Mouse (Mus musculus) liver, embryonic 11.5 days (tissue): Measurements from ENCODE around the gene Kcnq1. TPM values are rescaled to one million over a fixed set of nuclear protein-coding genes. Genes with fewer than 3 reads are reported as not detected.

Experiments
- ATAC-seq: fragments of 200-750 bp; cut with Nextera tagmentation; replicated peaks from 2 replicates; pipeline ENCODE4 v1.8.0; 2017; ENCODE audit warnings: moderate number of reproducible peaks, mild to moderate bottlenecking, moderate TSS enrichment, moderate library complexity; ENCODE audit not compliant: low FRiP score
- DNase-seq: peaks from one replicate; pipeline ENCODE4 v3.0.0-alpha.2; 2017; ENCODE audit warnings: low spot score
- H3K27ac ChIP-seq: fragments of 300-500 bp; sonication (generic); 2 replicates; pipeline ENCODE4 v1.5.1; 2014; ENCODE audit warnings: mild to moderate bottlenecking, low read depth, low read length, control low read depth
- H3K27me3 ChIP-seq: fragments of 300-500 bp; sonication (generic); replicated peaks from 2 replicates; pipeline ENCODE4 v1.6.1; 2014; ENCODE audit warnings: low read length, mixed read lengths; ENCODE audit not compliant: control insufficient read depth, insufficient read depth
- H3K36me3 ChIP-seq: fragments of 300-500 bp; sonication (generic); 2 replicates; pipeline ENCODE4 v1.6.1; 2014; ENCODE audit warnings: mild to moderate bottlenecking, low read length, moderate library complexity, mixed read lengths; ENCODE audit not compliant: control insufficient read depth, insufficient read depth
- H3K4me1 ChIP-seq: fragments of 300-500 bp; sonication (generic); replicated peaks from 2 replicates; pipeline ENCODE4 v1.6.1; 2014; ENCODE audit warnings: low read length, mixed read lengths; ENCODE audit not compliant: control insufficient read depth, insufficient read depth
- H3K4me2 ChIP-seq: fragments of 300-500 bp; sonication (generic); 2 replicates; pipeline ENCODE4 v1.6.1; 2014; ENCODE audit warnings: mild to moderate bottlenecking, control low read depth, moderate library complexity
- H3K4me3 ChIP-seq: fragments of 300-500 bp; sonication (generic); 2 replicates; pipeline ENCODE4 v1.5.1; 2014; ENCODE audit warnings: low read depth, low read length, control low read depth
- H3K9ac ChIP-seq: fragments of 300-500 bp; sonication (generic); 2 replicates; pipeline ENCODE4 v1.6.1; 2014; ENCODE audit warnings: low read depth, low read length, control low read depth
- H3K9me3 ChIP-seq: fragments of 300-500 bp; sonication (generic); 2 replicates; pipeline ENCODE4 v1.6.1; 2016; ENCODE audit warnings: low read length, inconsistent platforms, mixed read lengths; ENCODE audit not compliant: control insufficient read depth
- WGBS: fragments of 180-500 bp; shearing (Covaris S2); extraction: QIAGEN DNeasy Blood & Tissue Kit; methylation state at CpG from one replicate; pipeline ENCODE4 v1.1.7; 2014; 5-methylcytosine and 5-hydroxymethylcytosine counted together
- polyA plus RNA-seq: library from polyadenylated mRNA; unstranded; fragments of >200 nt; fragmentation: Nextera tagmentation; extraction: Ambion mirVana; gene quantifications from 2 replicates; pipeline ENCODE4 v1.2.1, GENCODE M21; 2014

Kcnq1 gene
- polyA plus RNA-seq, 1 experiment from 2014 or later: 0.59 TPM

GRCm38 (mm10) chr7:143375945-143376344 lies 269.8 kb downstream of the Kcnq1 start:
- ATAC-seq (no peak), DNase-seq (no peak)
- Histone ChIP-seq H3K9me3 (no peaks in the 10 kb centered on the region), H3K4me1 (0 out of 2 replicates have a peak, but pooled peaks cover 2% of the 10 kb centered on the region), H3K9ac (no peak overlapping the region), H3K27ac (no peak overlapping the region), H3K36me3 (no peaks in the 10 kb centered on the region), H3K4me3 (no peak overlapping the region), H3K4me2 (no peak overlapping the region), H3K27me3 (peaks cover 4% of the 10 kb centered on the region; the same call in 1 of the 2 replicates)
- 88% methylated on average over 16 of the region's 16 CpGs for WGBS

GRCm38 (mm10) chr7:143380466-143381073 lies 274.4 kb downstream of the Kcnq1 start:
- Histone ChIP-seq H3K9ac (no peak overlapping the region), H3K27ac (no peak overlapping the region)

GRCm38 (mm10) chr7:143386632-143387031 lies 280.5 kb downstream of the Kcnq1 start:
- Histone ChIP-seq H3K9ac (no peak overlapping the region), H3K27ac (no peak overlapping the region), H3K36me3 (no peaks in the 10 kb centered on the region), H3K4me3 (no peak overlapping the region), H3K4me2 (no peak overlapping the region), H3K27me3 (0 out of 2 replicates have a peak, but pooled peaks cover 2% of the 10 kb centered on the region), H3K4me1 (0 out of 2 replicates have a peak, but pooled peaks cover 3% of the 10 kb centered on the region), H3K9me3 (no peaks in the 10 kb centered on the region)
- DNase-seq: no peak
- WGBS: 39% methylated on average over 1 of the region's 1 CpGs
- ATAC-seq: no peak

More at GRCm38 (mm10) chr7:143380466-143381073, 274.4 kb downstream of the Kcnq1 start:
- no peak overlapping the region for H3K4me2 ChIP-seq
- H3K9me3 ChIP-seq: no peaks in the 10 kb centered on the region
- H3K4me1 ChIP-seq: no peaks in the 10 kb centered on the region
- WGBS: 77% methylated on average over 20 of the region's 20 CpGs
- peaks cover 6% of the 10 kb centered on the region; the same call in 1 of the 2 replicates for H3K27me3 ChIP-seq
- no peaks in the 10 kb centered on the region for H3K36me3 ChIP-seq
- ATAC-seq (no peak), DNase-seq (no peak)
- H3K4me3 ChIP-seq: no peak overlapping the region

GRCm38 (mm10) chr7:143388783-143389695 lies 282.9 kb downstream of the Kcnq1 start:
- no peak overlapping the region for H3K4me2 ChIP-seq
- H3K9ac ChIP-seq: no peak overlapping the region
- no peaks in the 10 kb centered on the region for H3K36me3 ChIP-seq
- peak; percentile 43; the same call in 1 of the 2 replicates for ATAC-seq
- DNase-seq: no peak
- 70% methylated on average over 27 of the region's 27 CpGs for WGBS
- H3K4me3 ChIP-seq: no peak overlapping the region
- 0 out of 2 replicates have a peak, but pooled peaks cover 3% of the 10 kb centered on the region for H3K4me1 ChIP-seq
- H3K27ac ChIP-seq: peak overlapping the region; percentile 49; the same call in 1 of the 2 replicates
- H3K27me3 ChIP-seq: no peaks in the 10 kb centered on the region
- H3K9me3 ChIP-seq: no peaks in the 10 kb centered on the region

GRCm38 (mm10) chr7:143389860-143390259 lies 283.7 kb downstream of the Kcnq1 start:
- Histone ChIP-seq H3K27ac (no peak overlapping the region), H3K9ac (no peak overlapping the region), H3K4me1 (0 out of 2 replicates have a peak, but pooled peaks cover 6% of the 10 kb centered on the region), H3K4me2 (no peak overlapping the region), H3K4me3 (no peak overlapping the region), H3K36me3 (no peaks in the 10 kb centered on the region), H3K9me3 (no peaks in the 10 kb centered on the region), H3K27me3 (no peaks in the 10 kb centered on the region)
- WGBS: 53% methylated on average over 2 of the region's 2 CpGs
- DNase-seq (no peak), ATAC-seq (no peak)

- ATAC-seq: no peak
- Histone ChIP-seq H3K36me3 (no peaks in the 10 kb centered on the region), H3K27me3 (no peaks in the 10 kb centered on the region), H3K9me3 (no peaks in the 10 kb centered on the region), H3K4me3 (no peak overlapping the region), H3K27ac (no peak overlapping the region), H3K4me2 (no peak overlapping the region), H3K4me1 (0 out of 2 replicates have a peak, but pooled peaks cover 7% of the 10 kb centered on the region), H3K9ac (no peak overlapping the region)
- 82% methylated on average over 12 of the region's 12 CpGs for WGBS
- no peak for DNase-seq
Observed at GRCm38 (mm10) chr7:143390277-143390948, 284.3 kb downstream of the Kcnq1 start.

GRCm38 (mm10) chr7:143395113-143395563 lies 289.0 kb downstream of the Kcnq1 start:
- ATAC-seq (no peak), DNase-seq (no peak)
- Histone ChIP-seq H3K4me3 (no peak overlapping the region), H3K4me1 (0 out of 2 replicates have a peak, but pooled peaks cover 5% of the 10 kb centered on the region), H3K36me3 (no peaks in the 10 kb centered on the region), H3K9me3 (no peaks in the 10 kb centered on the region), H3K9ac (no peak overlapping the region), H3K4me2 (no peak overlapping the region), H3K27me3 (no peaks in the 10 kb centered on the region), H3K27ac (no peak overlapping the region; the same call in 1 of the 2 replicates)
- WGBS: 67% methylated on average over 9 of the region's 9 CpGs

GRCm38 (mm10) chr7:143399756-143400155 lies 293.6 kb downstream of the Kcnq1 start:
- Histone ChIP-seq H3K36me3 (no peaks in the 10 kb centered on the region), H3K4me3 (no peak overlapping the region), H3K27me3 (no peaks in the 10 kb centered on the region), H3K27ac (no peak overlapping the region), H3K9ac (no peak overlapping the region), H3K4me2 (no peak overlapping the region), H3K4me1 (peaks cover 6% of the 10 kb centered on the region), H3K9me3 (no peaks in the 10 kb centered on the region)
- 67% methylated on average over 10 of the region's 10 CpGs for WGBS
- DNase-seq (no peak), ATAC-seq (no peak)
